Mouse (Mus musculus) G1E-ER4 (cell line): ENCODE measurements around the gene Copg2. TPM values are rescaled to one million over a fixed set of nuclear protein-coding genes. Genes with fewer than 3 reads are reported as not detected.

Experiments used
- GATA1 ChIP-seq: IDR thresholded peaks from one replicate; pipeline ENCODE4 v1.8.0; 2012; ENCODE audit warnings: low read length, inconsistent platforms
- polyA plus RNA-seq: library from polyadenylated mRNA; stranded (reverse); fragments of >175 nt; gene quantifications from 2 replicates; pipeline ENCODE4 v1.2.3, GENCODE M21; 2012

Copg2 gene
- polyA plus RNA-seq, 1 experiment = 20.5 TPM

DNA sequence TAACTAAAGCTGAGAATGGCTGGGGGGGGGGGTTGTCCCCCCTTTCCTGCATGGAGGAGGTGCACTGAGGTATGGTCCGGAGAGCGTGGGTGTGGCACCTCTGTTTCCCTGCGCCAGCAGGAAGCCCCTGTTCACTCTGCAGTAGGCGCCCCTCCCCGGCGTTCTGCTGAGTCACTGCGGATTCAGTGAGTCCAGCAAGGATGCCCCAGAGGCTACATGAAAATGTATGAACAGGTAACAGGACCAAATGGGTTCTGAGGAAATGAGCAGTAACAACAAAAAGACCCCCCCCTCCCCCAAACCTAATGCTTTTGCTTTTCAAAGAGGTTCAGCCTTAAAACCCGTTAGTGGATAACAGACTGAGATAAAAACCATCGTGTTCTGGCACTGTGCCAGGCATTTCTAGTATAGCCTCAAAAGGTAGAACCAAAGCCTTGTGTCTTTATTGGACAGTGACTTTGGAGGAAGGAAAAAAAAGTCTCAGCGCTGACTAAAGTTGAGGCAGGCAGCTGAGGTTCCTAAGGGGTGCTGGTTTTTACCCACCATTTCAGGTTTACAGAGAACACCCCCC, 157.3 kb downstream of the Copg2 start:
- TF ChIP-seq GATA1 = no peak

- no peak for TF ChIP-seq GATA1
Measured at GRCm38 (mm10) chr6:30738464-30739006, 158.1 kb downstream of the Copg2 start.

DNA sequence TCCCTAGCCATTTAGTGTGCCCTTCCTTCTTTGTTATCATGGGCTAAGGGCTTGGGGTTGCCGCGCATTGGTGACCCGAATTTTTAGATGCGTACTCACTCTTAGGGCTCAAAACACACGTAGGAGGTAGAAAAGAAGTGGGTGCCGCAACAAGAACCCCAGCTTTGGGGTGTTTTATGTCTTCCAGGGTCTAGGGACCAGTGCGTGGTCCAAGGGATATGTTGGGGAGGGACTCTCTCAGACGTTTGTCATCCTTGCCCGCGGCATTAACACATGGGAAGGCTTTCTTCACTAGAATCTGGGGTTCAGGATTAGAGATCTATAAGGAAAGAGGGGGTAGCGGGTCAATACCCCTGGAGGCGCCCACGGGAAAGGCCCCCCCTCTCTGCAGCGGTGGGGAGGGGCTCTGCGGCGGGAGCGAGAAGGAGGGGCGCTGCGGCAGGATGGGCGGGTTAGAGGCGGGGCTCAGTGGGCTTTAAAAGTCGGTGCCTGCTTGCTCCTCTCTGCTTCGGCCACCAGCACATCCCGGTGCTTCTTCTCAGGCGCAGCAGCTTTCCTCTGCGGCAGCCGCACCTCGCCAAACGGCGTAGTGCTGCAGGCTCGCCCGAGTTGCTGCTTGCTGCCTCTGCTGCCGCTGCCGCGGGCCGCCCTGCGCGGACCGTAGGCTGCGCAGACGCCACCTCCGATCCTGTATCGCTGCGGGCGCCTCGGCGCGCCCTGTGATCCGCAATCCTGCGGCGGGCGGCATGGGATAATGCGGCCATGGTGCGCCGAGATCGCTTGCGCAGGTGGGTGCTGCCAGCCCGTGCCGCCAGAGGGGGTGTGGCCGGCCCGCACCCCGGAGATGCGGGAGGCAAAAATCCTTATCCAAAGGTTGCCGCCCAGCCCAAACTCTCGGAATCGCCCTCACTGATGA, 158.8 kb downstream of the Copg2 start:
- TF ChIP-seq GATA1 = no peak

- no peak for TF ChIP-seq GATA1
Measured at GRCm38 (mm10) chr6:30736864-30737547, 159.6 kb downstream of the Copg2 start.

- no peak for TF ChIP-seq GATA1
Measured at GRCm38 (mm10) chr6:30736372-30736762, 160.2 kb downstream of the Copg2 start.

DNA sequence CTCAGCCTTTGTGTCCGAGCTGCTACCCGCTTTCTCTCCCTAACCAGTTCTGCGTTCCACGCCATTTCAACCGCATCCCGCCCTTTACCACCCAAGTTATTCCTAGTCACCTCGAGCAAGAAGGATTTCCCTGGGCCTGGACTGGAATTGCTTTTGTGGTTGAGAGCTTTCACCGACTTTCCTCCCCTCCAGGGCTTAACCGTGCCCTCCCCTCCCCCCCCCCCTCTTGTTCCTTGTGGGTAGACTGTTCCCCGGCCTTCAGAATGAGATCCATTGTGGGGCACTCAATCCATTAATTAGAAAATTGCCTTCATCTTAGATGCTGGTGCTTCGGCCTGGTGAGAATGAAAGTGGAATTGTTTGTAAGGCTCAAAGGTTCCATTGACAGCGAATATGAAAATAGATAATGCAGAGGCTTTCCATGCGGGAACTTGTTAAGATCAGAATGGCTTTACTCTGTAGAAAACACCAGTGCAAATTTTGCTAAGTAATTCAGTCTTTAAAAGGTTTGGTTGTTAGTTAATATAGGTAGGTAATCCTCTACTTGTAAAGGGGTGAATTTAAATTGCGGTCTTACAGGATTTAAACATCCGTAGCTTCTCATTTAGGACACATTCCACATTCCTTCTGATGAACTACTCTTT, 160.7 kb downstream of the Copg2 start:
- TF ChIP-seq GATA1 = no peak

DNA sequence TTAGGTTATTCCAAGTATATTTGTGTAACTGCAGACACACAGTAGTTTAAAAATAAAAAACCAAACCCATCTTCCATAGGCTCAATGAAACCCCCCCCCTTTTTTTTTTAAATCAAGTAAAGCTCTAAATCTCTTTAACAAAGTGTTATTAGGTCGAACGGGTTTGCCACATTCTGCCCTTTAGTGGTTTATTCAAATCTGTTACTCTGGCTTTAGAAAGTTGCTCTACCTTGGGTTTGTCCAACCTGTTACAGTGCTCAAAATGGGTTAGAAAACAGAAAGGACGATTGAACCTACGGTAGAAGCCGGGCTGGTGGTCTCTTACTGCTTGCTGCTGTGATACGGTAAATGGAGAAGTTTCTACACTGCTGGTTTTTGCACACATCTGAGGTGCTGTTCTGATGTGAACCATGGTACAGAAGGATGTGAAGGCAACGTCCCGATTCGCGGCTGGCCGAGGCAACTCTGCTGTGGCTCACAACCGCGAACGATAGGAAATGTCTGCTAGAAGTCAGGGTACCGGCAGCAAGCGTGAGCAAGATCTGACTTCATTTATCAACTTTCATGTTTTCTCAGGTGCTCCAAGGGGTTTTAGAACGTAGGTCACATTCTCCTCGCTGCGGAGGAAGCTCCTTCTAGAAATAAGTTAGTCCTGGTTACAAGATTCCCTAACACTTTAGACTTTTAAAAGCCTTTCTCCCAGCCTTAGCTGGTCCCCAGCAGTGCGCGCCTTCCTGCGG, 161.4 kb downstream of the Copg2 start:
- no peak for TF ChIP-seq GATA1

- TF ChIP-seq GATA1 = no peak
Measured at GRCm38 (mm10) chr6:30734465-30734864, 162.1 kb downstream of the Copg2 start.

- TF ChIP-seq GATA1 = no peak
Measured at GRCm38 (mm10) chr6:30732571-30733130, 163.9 kb downstream of the Copg2 start.

GRCm38 (mm10) chr6:30730301-30730971, 166.2 kb downstream of the Copg2 start:
- no peak for TF ChIP-seq GATA1

- no peak for TF ChIP-seq GATA1
Measured at GRCm38 (mm10) chr6:30723331-30723730, 173.3 kb downstream of the Copg2 start, which contains the start of gene Mest. Gene Mest, plus strand, starts transcription at chr6:30723547.

GRCm38 (mm10) chr6:30722385-30723164, 174.0 kb downstream of the Copg2 start:
- TF ChIP-seq GATA1 = no peak

DNA sequence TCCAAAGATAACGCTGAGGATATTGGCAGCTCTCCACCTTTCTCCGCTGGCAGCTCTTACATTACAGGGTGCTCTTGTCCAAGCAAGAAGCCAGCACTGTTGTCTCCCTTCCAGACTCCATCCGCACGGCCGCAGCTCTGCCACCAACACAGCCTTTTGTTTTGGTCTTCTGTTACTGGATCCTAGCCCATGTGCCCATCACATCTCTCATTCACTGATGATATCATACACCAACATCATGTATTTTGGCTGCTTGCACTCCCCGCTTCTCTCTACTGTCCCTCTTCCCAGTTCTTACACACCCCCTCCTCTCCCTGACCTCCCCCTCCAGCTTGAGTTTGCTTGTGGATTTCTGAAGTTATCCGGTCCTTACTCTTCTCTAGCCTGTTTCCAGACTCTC, 179.8 kb downstream of the Copg2 start:
- no peak for TF ChIP-seq GATA1
